Comparison of ENCODE assay signal across 8 mouse cellular contexts in the genomic region with DNA sequence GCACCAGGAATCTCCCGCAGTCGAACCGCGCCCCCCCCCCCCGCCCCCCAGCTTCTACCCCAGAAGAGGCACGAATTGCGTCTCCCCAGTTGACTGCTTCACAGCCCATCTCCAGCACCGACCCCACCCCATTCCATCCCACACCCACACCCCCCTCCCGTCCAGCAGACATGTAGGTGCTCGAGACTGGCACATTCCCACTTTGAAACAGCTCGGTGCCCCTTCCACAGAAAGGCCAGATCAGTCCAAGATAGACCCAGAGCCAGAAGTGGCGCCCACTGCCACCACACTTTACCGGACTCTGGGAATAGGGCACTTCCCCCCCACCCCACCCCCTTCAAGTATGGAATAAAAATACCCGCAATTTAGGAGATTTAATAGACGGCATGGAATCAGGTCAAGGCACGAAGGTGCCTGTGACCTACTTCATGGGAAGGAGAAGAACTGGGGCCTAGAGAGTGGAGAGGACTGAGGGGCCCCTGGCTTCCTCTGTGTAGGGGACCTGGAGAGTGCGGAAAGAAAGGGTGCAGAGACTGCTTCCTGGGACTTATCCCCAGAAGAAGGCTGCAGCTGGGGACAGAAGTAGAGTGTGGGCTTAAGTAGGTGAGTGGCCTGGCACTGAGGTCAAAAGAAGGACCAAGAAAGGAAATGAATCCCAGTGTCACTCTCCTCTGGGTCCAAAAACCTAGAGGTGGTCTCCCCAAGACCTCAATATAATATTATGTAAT. TPM values are rescaled to one million over a fixed set of nuclear protein-coding genes. Genes with fewer than 3 reads are reported as not detected.
DNase-seq lines count a peak whose midpoint lies in the region; ATAC-seq and TF ChIP-seq lines count a peak whose summit lies in the region.

No protein-coding gene starts in this region.

- no peak for ATAC-seq in lung, embryonic 14.5 days (ENCODE audit: insufficient read depth)
- no peak for ATAC-seq in embryonic facial prominence, embryonic 13.5 days (ENCODE audit: insufficient number of reproducible peaks, insufficient read depth, low FRiP score, low TSS enrichment, low read depth)
- no peak for ATAC-seq in intestine, embryonic 14.5 days (replicated peaks; ENCODE audit: low FRiP score, low TSS enrichment, low read depth)
- no peak for ATAC-seq in neural tube, embryonic 12.5 days (ENCODE audit: low FRiP score, low read depth)

- 25% methylated on average over 14 of the region's 17 CpGs for WGBS in lung, embryonic 14.5 days
- 26% methylated on average over 13 of the region's 17 CpGs for WGBS in embryonic facial prominence, embryonic 13.5 days
- 30% methylated on average over 14 of the region's 17 CpGs for WGBS in intestine, embryonic 14.5 days
- WGBS in neural tube, embryonic 12.5 days: 31% methylated on average over 16 of the region's 17 CpGs

- intact Hi-C loops in gastrocnemius, postnatal 36 days (cut with DNase I): loop anchor here (1.0 to 2.0 kb wide), 2 partner anchors 50 to 87 kb away; no protein-coding TSS in a partner anchor

- H3K4me2 ChIP-seq in lung, embryonic 14.5 days: peak overlapping the region; percentile 95
- peak overlapping the region; percentile 89 for H3K4me2 ChIP-seq in embryonic facial prominence, embryonic 13.5 days
- H3K4me2 ChIP-seq in intestine, embryonic 14.5 days (ENCODE audit: low read length): peak overlapping the region; percentile 79
- H3K4me2 ChIP-seq in neural tube, embryonic 12.5 days (replicated peaks): peak overlapping the region; percentile 90

- no peaks in the 10 kb centered on the region for H3K4me1 ChIP-seq in lung, embryonic 14.5 days (ENCODE audit: insufficient read depth)
- peaks cover 32% of the 10 kb centered on the region for H3K4me1 ChIP-seq in embryonic facial prominence, embryonic 13.5 days
- peaks cover 14% of the 10 kb centered on the region for H3K4me1 ChIP-seq in intestine, embryonic 14.5 days (replicated peaks; ENCODE audit: control insufficient read depth, insufficient read depth, low read length)
- H3K4me1 ChIP-seq in neural tube, embryonic 12.5 days: peaks cover 23% of the 10 kb centered on the region

- no peak overlapping the region for H3K27ac ChIP-seq in lung, embryonic 14.5 days (ENCODE audit: low read depth)
- H3K27ac ChIP-seq in embryonic facial prominence, embryonic 13.5 days: no peak overlapping the region
- H3K27ac ChIP-seq in intestine, embryonic 14.5 days (ENCODE audit: low read depth): no peak overlapping the region
- no peak overlapping the region for H3K27ac ChIP-seq in neural tube, embryonic 12.5 days

- H3K36me3 ChIP-seq in lung, embryonic 14.5 days (ENCODE audit: insufficient read depth): no peaks in the 10 kb centered on the region
- no peaks in the 10 kb centered on the region for H3K36me3 ChIP-seq in embryonic facial prominence, embryonic 13.5 days
- no peaks in the 10 kb centered on the region for H3K36me3 ChIP-seq in intestine, embryonic 14.5 days (ENCODE audit: control insufficient read depth, insufficient read depth, low read length)
- H3K36me3 ChIP-seq in neural tube, embryonic 12.5 days: no peaks in the 10 kb centered on the region

- DNase-seq in lung, embryonic 14.5 days: no peak
- DNase-seq in lung, postnatal 4 days: no peak
- peak; percentile 73 for DNase-seq in intestine, embryonic 14.5 days (ENCODE audit: low spot score)
- DNase-seq in adipocyte (ENCODE audit: low spot score): no peak
- DNase-seq in adrenal gland, postnatal 25 days: no peak
- DNase-seq in gastrocnemius, postnatal 36 days: no peak

- H3K9ac ChIP-seq in lung, embryonic 14.5 days: peak overlapping the region; percentile 54; the same call in 1 of the 2 replicates
- peak overlapping the region; percentile 73; the same call in 1 of the 2 replicates for H3K9ac ChIP-seq in embryonic facial prominence, embryonic 13.5 days
- no peak overlapping the region; the same call in 1 of the 2 replicates for H3K9ac ChIP-seq in intestine, embryonic 14.5 days (ENCODE audit: low read length)
- no peak overlapping the region for H3K9ac ChIP-seq in neural tube, embryonic 12.5 days

- peak overlapping the region; percentile 87 for H3K4me3 ChIP-seq in lung, embryonic 14.5 days (ENCODE audit: low read depth, low read length)
- H3K4me3 ChIP-seq in embryonic facial prominence, embryonic 13.5 days: peak overlapping the region; percentile 71
- peak overlapping the region; percentile 67 for H3K4me3 ChIP-seq in intestine, embryonic 14.5 days (ENCODE audit: low read depth, low read length)
- H3K4me3 ChIP-seq in neural tube, embryonic 12.5 days: peak overlapping the region; percentile 56

- no peak for TF ChIP-seq CTCF in lung, embryonic 14.5 days (IDR thresholded peaks at IDR 0.05; ENCODE audit: low read depth)

- H3K27me3 ChIP-seq in lung, embryonic 14.5 days (ENCODE audit: insufficient read depth, low read length): peaks cover 24% of the 10 kb centered on the region
- H3K27me3 ChIP-seq in embryonic facial prominence, embryonic 13.5 days: peaks cover 42% of the 10 kb centered on the region
- peaks cover 25% of the 10 kb centered on the region for H3K27me3 ChIP-seq in intestine, embryonic 14.5 days (replicated peaks; ENCODE audit: control insufficient read depth, insufficient read depth, low read length)
- peaks cover 35% of the 10 kb centered on the region for H3K27me3 ChIP-seq in neural tube, embryonic 12.5 days (replicated peaks)

- H3K9me3 ChIP-seq in lung, embryonic 14.5 days (ENCODE audit: low read depth, low read length): no peaks in the 10 kb centered on the region
- H3K9me3 ChIP-seq in embryonic facial prominence, embryonic 13.5 days: no peaks in the 10 kb centered on the region
- no peaks in the 10 kb centered on the region for H3K9me3 ChIP-seq in intestine, embryonic 14.5 days (ENCODE audit: control insufficient read depth, low read length)
- no peaks in the 10 kb centered on the region for H3K9me3 ChIP-seq in neural tube, embryonic 12.5 days

RNA-seq across cellular contexts. Expression of a gene that starts 0.7 kb away (rescaled TPM):
- polyA plus RNA-seq in lung, embryonic 14.5 days (2014; fragmentation: Nextera tagmentation; extraction: Ambion mirVana): 0.53 and 0.64 TPM in 2 replicates
- 0.18 and 0.34 TPM in 2 replicates for polyA plus RNA-seq in embryonic facial prominence, embryonic 13.5 days (2015; fragmentation: Nextera tagmentation; extraction: Ambion mirVana)
- 0.09 and 0.30 TPM in 2 replicates for polyA plus RNA-seq in intestine, embryonic 14.5 days (2014; fragmentation: Nextera tagmentation; extraction: Ambion mirVana)
- 0.24 and 0.68 TPM in 2 replicates for polyA plus RNA-seq in neural tube, embryonic 12.5 days (2016; fragmentation: Nextera tagmentation; extraction: Ambion mirVana)
- 13.4 and 20.9 TPM in 2 replicates for total RNA-seq in adrenal gland, postnatal 25 days (2021)
- 1 to 10 TPM; 2.8 to 3.7 TPM for total RNA-seq in gastrocnemius, postnatal 36 days (2021)

RNA-seq across cellular contexts. Expression of a gene that starts 9.1 kb away (rescaled TPM):
- 11.4 and 11.5 TPM in 2 replicates for polyA plus RNA-seq in lung, embryonic 14.5 days (2014; fragmentation: Nextera tagmentation; extraction: Ambion mirVana)
- 9.6 and 14.7 TPM in 2 replicates for polyA plus RNA-seq in embryonic facial prominence, embryonic 13.5 days (2015; fragmentation: Nextera tagmentation; extraction: Ambion mirVana)
- polyA plus RNA-seq in intestine, embryonic 14.5 days (2014; fragmentation: Nextera tagmentation; extraction: Ambion mirVana): 9.6 and 13.8 TPM in 2 replicates
- polyA plus RNA-seq in neural tube, embryonic 12.5 days (2016; fragmentation: Nextera tagmentation; extraction: Ambion mirVana): 6.8 and 8.6 TPM in 2 replicates
- 0.79 TPM in 1 of 2 replicates, not detected in the other for total RNA-seq in adrenal gland, postnatal 25 days (2021)
- total RNA-seq in gastrocnemius, postnatal 36 days (2021): under 1 TPM; 0.32 to 0.79 TPM

RNA-seq across cellular contexts. Expression of a gene that starts 35.9 kb away (rescaled TPM):
- 5.4 and 5.5 TPM in 2 replicates for polyA plus RNA-seq in lung, embryonic 14.5 days (2014; fragmentation: Nextera tagmentation; extraction: Ambion mirVana)
- 16.6 and 17.3 TPM in 2 replicates for polyA plus RNA-seq in embryonic facial prominence, embryonic 13.5 days (2015; fragmentation: Nextera tagmentation; extraction: Ambion mirVana)
- 7.5 and 8.0 TPM in 2 replicates for polyA plus RNA-seq in intestine, embryonic 14.5 days (2014; fragmentation: Nextera tagmentation; extraction: Ambion mirVana)
- 38.2 and 40.9 TPM in 2 replicates for polyA plus RNA-seq in neural tube, embryonic 12.5 days (2016; fragmentation: Nextera tagmentation; extraction: Ambion mirVana)
- 7.4 and 10.4 TPM in 2 replicates for total RNA-seq in adrenal gland, postnatal 25 days (2021)
- total RNA-seq in gastrocnemius, postnatal 36 days (2021): 100 to 1,000 TPM; 215 to 243 TPM

RNA-seq across cellular contexts. Expression of a gene that starts 39.6 kb away (rescaled TPM):
- 1,155 and 1,171 TPM in 2 replicates for polyA plus RNA-seq in lung, embryonic 14.5 days (2014; fragmentation: Nextera tagmentation; extraction: Ambion mirVana)
- 983 and 1,161 TPM in 2 replicates for polyA plus RNA-seq in embryonic facial prominence, embryonic 13.5 days (2015; fragmentation: Nextera tagmentation; extraction: Ambion mirVana)
- polyA plus RNA-seq in intestine, embryonic 14.5 days (2014; fragmentation: Nextera tagmentation; extraction: Ambion mirVana): 1,242 TPM in 2 replicates
- polyA plus RNA-seq in neural tube, embryonic 12.5 days (2016; fragmentation: Nextera tagmentation; extraction: Ambion mirVana): 709 and 737 TPM in 2 replicates
- total RNA-seq in adrenal gland, postnatal 25 days (2021): 1,136 and 1,344 TPM in 2 replicates
- total RNA-seq in gastrocnemius, postnatal 36 days (2021): 100 to 1,000 TPM; 368 to 452 TPM

Comparison
In these comparisons a context has a peak if more than half of its experiments do, and no peak if none do; other contexts are left out.
1. H3K9ac ChIP-seq: peak in lung, embryonic 14.5 days (single experiment) and embryonic facial prominence, embryonic 13.5 days (single experiment); none in intestine, embryonic 14.5 days (single experiment) and neural tube, embryonic 12.5 days (single experiment).
2. Peak in every context shown above with its lines, with median percentiles within 50 percentile points of each other: H3K4me2 ChIP-seq and H3K4me3 ChIP-seq.